Mouse (Mus musculus): Measurements from ENCODE around the gene Trem3.

Trem3 gene

GRCm38 (mm10) chr17:48247221-48247928 lies at the start of gene Trem3:
TSS of gene Trem3 (plus strand) at chr17:48247777.
- DNase-seq: no peak

- DNase-seq: no peak
Observed at GRCm38 (mm10) chr17:48203086-48203485, 44.5 kb upstream of the Trem3 start.

DNA sequence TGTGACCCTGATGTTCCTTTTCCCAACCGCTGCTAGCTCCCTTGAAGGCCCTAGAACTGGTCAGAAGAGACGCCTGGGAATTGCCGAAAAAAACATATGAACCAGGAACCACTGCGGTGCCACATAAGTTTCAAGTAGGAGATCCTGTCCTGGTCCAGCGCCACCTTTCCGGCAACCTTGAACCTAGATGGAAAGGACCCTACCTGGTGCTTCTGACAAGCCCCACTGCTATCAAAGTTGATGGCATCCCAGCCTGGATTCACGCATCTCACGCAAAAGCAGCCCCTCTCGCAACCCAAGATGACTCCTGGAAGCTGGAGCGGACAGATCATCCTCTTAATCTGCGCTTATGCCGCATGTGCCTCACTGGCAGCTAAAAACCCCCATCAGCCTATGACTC lies 35.0 kb upstream of the Trem3 start:
- DNase-seq: no peak

- DNase-seq: no peak
Observed at GRCm38 (mm10) chr17:48213511-48213910, 34.1 kb upstream of the Trem3 start.

- DNase-seq: no peak
Observed at GRCm38 (mm10) chr17:48215429-48215828, 32.1 kb upstream of the Trem3 start.

DNA sequence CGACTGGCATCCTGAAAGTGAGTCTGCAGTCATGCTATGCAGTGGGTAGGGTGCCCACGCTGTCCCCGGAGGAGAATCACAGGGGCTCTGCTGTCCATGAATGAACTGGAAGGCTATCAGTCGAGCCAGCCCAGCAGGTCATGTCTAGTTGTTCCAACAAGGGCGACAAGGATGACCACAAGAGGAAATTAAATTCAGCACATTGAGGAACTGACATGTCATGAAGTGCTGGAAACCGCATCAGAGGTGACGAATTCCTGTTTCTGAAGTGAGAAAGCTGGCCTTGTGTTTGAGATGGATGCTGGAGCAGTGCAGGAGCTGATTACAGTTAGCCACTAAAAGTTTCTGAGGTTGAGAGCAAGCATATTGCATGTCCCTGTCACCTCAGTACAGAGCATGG lies 16.9 kb upstream of the Trem3 start:
- no peak for DNase-seq

DNA sequence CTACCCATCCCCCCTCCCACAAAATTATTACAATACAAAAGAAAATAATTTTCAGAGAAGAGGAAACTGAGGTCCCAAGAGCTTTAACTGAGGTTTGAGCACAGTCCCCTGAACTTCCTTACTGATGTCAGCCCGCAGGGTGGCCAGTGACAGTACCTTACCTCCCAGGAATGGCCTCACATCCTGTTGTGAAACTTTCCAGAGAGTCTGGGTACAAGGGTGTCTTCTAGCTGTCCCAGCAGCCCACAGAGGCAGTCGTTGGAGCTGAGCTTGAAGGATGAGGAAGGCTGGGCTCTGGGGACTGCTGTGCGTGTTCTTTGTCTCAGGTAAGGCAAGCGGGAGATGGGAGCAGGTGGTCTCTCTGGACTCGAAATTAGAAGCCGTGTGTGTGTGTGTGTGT lies 15.1 kb upstream of the Trem3 start, which contains the start of gene Trem1:
Trem1 (plus strand) TSS at position 251 of the 400 bp plus-strand sequence.
- DNase-seq: peak; percentile 10 to 11

GRCm38 (mm10) chr17:48233789-48234188 lies 13.8 kb upstream of the Trem3 start:
- no peak for DNase-seq

DNA sequence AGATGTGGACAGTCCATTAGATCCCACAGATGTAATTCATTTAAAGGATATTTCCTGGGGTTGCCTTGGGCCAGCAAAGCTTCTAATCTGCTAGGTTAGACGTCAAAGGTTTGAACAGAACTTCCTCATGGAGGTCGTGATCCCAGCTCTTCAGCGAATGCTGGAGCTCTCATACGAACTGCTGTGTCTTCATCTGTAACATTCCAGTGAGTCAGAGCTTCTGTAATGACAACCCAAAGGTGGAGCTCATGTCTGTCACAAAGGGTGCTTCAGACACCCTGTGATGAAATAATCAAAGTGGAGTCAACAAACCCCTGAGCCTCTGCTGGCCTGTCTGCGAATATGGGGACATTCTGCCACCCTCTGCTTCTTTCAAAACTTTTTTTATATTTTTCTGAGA lies 13.0 kb upstream of the Trem3 start:
- no peak for DNase-seq

DNA sequence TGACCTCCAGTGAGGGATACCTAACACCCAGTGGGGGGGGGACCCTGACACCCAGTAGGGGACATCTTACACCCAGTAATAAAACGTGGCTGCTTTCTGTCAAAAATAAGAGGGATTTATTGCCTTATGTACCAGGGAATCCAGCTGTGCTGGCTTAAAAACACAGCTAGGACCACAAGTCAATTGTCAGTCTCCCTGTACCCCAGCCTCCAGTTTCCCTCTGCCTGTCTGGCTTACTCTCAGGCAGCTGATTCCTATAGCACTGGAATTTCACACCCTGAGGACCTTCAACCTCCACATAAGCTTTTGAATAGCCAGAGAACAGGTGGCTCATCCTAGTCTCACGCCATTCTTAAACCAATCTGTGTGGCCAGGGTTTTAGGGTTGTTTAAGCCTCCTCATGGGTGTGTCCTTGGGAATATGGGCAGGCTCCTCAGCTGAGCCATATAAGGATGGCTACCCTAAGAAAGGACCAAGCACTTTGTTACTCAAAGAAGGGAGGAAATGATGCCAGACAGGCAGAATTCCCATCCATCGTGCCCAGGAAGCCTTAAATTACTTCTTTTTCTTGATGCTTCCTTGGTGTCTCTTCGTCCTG lies 11.7 kb upstream of the Trem3 start:
- no peak for DNase-seq

DNA sequence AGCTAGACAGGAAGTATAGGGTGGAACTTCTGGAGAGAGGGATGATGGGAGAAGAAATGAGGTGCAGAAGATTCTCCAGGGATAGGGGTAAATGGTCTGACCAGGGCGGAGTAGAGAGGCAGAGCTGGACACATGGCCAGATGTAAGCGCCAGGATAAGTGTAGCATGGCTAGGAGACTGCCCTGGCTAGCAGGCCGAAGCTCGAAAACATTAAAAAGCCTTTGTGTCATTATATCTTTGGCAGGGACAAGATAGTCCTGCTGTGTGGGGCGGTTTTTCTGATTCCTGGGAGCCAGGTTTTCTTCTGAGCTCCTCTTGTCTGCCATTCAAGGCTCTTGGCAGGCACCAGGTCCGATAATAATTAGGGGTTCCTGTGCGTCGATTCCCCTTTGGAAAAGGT lies 10.0 kb upstream of the Trem3 start:
- DNase-seq: no peak

- DNase-seq: no peak
Observed at GRCm38 (mm10) chr17:48249039-48249438, 1.5 kb downstream of the Trem3 start.

- DNase-seq: no peak
Observed at GRCm38 (mm10) chr17:48249501-48249900, 1.9 kb downstream of the Trem3 start.

DNA sequence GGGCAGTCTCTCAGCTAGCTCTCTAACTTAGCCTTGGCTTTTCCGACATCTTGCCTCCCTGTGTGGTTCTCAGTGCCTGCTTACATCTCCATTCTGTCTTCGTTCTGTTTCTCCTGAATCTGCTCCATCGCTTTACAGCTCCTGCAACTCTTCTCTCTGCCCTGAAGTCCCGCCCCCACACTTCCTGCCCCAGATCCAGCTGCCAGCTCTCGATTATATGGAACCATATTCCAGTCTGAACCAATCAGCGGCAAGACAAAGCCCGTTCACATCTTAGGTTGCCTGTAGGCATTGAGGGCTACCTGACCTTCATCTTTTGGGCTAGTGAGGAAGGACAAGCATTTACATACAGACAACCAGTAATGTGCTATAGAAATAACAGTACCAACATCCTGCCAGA lies 3.1 kb downstream of the Trem3 start:
- DNase-seq: no peak

DNA sequence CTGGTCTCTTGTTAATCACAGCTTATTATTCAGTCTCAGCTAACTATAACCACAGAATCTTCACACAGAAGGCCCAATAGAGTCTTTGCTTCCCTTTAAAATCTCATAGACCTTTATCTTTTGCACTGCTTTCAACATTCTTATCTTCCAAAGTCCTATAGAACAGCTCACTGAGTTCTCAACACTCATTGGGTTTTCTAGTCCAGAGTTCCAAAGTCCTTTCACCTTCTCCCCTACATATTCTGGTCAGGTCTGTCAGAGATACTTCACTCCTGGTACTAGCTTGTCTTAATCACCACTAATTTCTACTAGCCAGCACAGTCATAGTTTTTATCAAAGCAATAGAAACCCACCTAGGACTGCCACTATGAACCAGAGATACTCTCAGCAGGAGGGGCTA lies 9.0 kb downstream of the Trem3 start:
- no peak for DNase-seq

GRCm38 (mm10) chr17:48261868-48262267 lies 14.3 kb downstream of the Trem3 start:
- DNase-seq: no peak

GRCm38 (mm10) chr17:48263741-48264362 lies 16.3 kb downstream of the Trem3 start, which contains the start of gene Treml4:
TSS of gene Treml4 (plus strand) at chr17:48264295.
- no peak for DNase-seq

GRCm38 (mm10) chr17:48264662-48265061 lies 17.1 kb downstream of the Trem3 start:
- no peak for DNase-seq

GRCm38 (mm10) chr17:48266138-48266537 lies 18.6 kb downstream of the Trem3 start:
- DNase-seq: no peak

DNA sequence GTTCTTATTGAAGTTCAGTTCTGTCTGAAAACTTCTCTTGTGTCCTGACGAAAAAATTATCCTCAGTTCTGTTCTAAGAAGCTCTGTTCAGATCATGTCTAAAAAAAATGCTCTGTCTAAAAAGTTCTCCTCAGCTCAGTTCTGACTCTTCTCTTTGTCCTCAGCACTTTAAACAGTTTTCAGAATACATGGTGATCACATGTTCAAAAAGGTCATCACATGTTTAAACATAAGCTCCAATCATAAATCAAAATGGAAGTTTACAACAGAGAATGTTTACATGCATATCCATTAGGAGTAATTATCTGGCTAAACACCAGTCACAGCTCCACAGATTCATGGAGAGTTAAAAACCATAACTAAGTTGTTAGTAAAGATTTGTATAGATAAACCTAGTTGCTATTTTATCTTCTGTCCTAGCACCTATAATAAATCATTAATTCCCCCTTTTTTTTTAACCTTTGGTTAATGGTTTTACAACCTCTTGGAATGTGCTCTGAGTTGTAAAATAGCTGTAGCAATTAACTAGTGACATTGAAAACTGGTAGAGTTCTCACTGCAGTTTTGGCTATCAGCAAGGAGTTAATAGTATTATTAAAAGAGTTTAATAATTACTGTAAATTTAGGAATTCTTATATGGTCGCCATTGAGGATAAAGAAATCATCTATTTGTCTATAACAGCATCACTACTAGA lies 19.2 kb downstream of the Trem3 start:
- DNase-seq: no peak

GRCm38 (mm10) chr17:48267591-48267990 lies 20.0 kb downstream of the Trem3 start:
- DNase-seq: no peak

- no peak for DNase-seq
Observed at GRCm38 (mm10) chr17:48268276-48268675, 20.7 kb downstream of the Trem3 start.

DNA sequence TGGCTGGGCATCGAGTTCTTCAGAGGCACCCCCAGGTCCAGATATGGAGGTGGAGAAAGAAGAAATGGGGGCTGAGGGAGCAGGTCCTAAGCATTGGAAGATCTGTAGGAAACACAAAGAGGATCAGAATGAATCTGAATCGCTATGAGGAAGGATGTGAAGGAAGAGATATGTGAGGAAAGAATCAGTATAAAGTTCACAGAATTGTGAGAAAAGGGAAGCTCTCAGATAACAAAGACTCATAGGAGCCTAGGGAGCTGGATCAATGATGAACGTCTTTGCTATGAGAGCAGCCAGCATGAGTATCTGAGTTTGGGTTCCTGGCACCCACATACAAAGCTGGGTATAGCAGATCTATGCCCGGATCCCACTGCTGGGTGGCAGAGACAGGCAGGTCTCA lies 22.3 kb downstream of the Trem3 start:
- DNase-seq: no peak

DNA sequence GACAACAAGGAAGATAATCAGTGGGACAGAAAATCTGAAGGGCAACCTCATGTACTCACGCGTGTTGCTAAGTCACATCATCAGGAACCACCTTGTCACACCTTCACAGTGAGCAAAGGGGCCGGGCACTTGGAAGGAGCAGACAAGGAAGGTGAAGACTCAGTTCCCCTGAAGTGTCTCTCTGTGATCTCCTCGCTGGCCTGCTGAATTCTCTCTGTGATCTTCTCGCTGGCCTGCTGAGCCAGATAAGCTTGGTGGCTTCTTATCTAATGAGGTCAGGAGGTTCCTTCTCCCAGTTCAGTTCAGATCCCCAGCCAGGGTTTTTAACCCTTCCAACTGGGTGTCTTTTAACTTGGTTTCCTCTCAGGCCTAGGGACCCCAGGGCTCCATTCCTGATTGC lies 24.6 kb downstream of the Trem3 start:
- no peak for DNase-seq

Measured in spleen, adult 18-20 months (tissue).